Comparison of ENCODE assay signal across 10 mouse cellular contexts in genomic region chr5:151047488-151047887, GRCm38 (mm10).
A peak's percentile ranks its signal among the peaks of the same experiment; 100 is the strongest.
DNase-seq lines count a peak whose midpoint lies in the region; ATAC-seq and TF ChIP-seq lines count a peak whose summit lies in the region.
"Had no signal": no experiment of that assay in that cellular context is flagged by ENCODE, and none has a peak within 500 bp of the region (broad histone marks: within the 10 kb centered on the region; RNA-seq: fewer than 3 reads in every experiment).

No protein-coding gene starts in this region.

- no peak for TF ChIP-seq EP300 in stomach, postnatal 0 days (optimal IDR thresholded peaks at IDR 0.05)

- H3K4me3 ChIP-seq in layer of hippocampus, adult 2 months = no peak overlapping the region
- H3K4me3 ChIP-seq in heart, embryonic 15.5 days = no peak overlapping the region
- no peak overlapping the region for H3K4me3 ChIP-seq in limb, embryonic 11.5 days (ENCODE audit: low read depth, low read length)
- no peak overlapping the region for H3K4me3 ChIP-seq in stomach, postnatal 0 days (ENCODE audit: low read depth, low read length)
- no peak overlapping the region for H3K4me3 ChIP-seq in forebrain, embryonic 11.5 days (ENCODE audit: low read depth, low read length)
- H3K4me3 ChIP-seq: forebrain, embryonic 12.5 days; megakaryocyte, embryonic 14.5 days had no signal

- peaks cover 7% of the 10 kb centered on the region for H3K36me3 ChIP-seq in heart, embryonic 15.5 days
- peaks cover 2% of the 10 kb centered on the region; the same call in 1 of the 2 replicates for H3K36me3 ChIP-seq in limb, embryonic 11.5 days (ENCODE audit: control insufficient read depth, insufficient read depth, low read length)
- H3K36me3 ChIP-seq in stomach, postnatal 0 days (ENCODE audit: control insufficient read depth, insufficient read depth, low read length) = peaks cover 42% of the 10 kb centered on the region
- H3K36me3 ChIP-seq in forebrain, embryonic 11.5 days (ENCODE audit: control insufficient read depth, insufficient read depth, low read length) = no peaks in the 10 kb centered on the region
- H3K36me3 ChIP-seq: forebrain, embryonic 12.5 days had no signal

- H3K9ac ChIP-seq in heart, embryonic 15.5 days = no peak overlapping the region
- H3K9ac ChIP-seq in limb, embryonic 11.5 days (ENCODE audit: low read length) = 0 out of 2 replicates have a peak overlapping the region, but pooled peaks have one; percentile 17
- H3K9ac ChIP-seq in stomach, postnatal 0 days (ENCODE audit: low read length) = no peak overlapping the region
- H3K9ac ChIP-seq in forebrain, embryonic 11.5 days (ENCODE audit: low read length) = no peak overlapping the region
- H3K9ac ChIP-seq: forebrain, embryonic 12.5 days had no signal

- WGBS in heart, embryonic 15.5 days = 67% methylated on average over 12 of the region's 12 CpGs
- WGBS in limb, embryonic 11.5 days = 52% methylated on average over 12 of the region's 12 CpGs
- WGBS in stomach, postnatal 0 days = 67% methylated on average over 12 of the region's 12 CpGs
- WGBS in forebrain, embryonic 11.5 days = 86% methylated on average over 12 of the region's 12 CpGs

- H3K27me3 ChIP-seq in heart, embryonic 15.5 days = no peaks in the 10 kb centered on the region
- H3K27me3 ChIP-seq in limb, embryonic 11.5 days (ENCODE audit: control insufficient read depth, insufficient read depth, low read length) = no peaks in the 10 kb centered on the region
- H3K27me3 ChIP-seq in stomach, postnatal 0 days (ENCODE audit: control insufficient read depth, insufficient read depth, low read length) = no peaks in the 10 kb centered on the region
- no peaks in the 10 kb centered on the region for H3K27me3 ChIP-seq in forebrain, embryonic 11.5 days (ENCODE audit: control insufficient read depth, insufficient read depth, low read length)
- H3K27me3 ChIP-seq: forebrain, embryonic 12.5 days; megakaryocyte, embryonic 14.5 days had no signal

- DNase-seq in layer of hippocampus, adult 2 months (ENCODE audit: low spot score in 2 of 2) = no peak
- no peak for DNase-seq in layer of hippocampus, postnatal 10 days (ENCODE audit: low spot score in 2 of 2)
- no peak for DNase-seq in limb, embryonic 11.5 days (ENCODE audit: low spot score)
- no peak for DNase-seq in stomach, postnatal 0 days (ENCODE audit: low spot score)
- DNase-seq in spleen, postnatal 10 days (ENCODE audit: low spot score in 2 of 2) = no peak
- no peak for DNase-seq in forebrain, embryonic 11.5 days (ENCODE audit: low spot score)
- DNase-seq: cerebellum, postnatal 36 days had no signal

- ATAC-seq in heart, embryonic 15.5 days (replicated peaks; ENCODE audit: insufficient number of reproducible peaks, insufficient read depth, low FRiP score, low read depth) = 0 out of 2 replicates have a peak, but pooled peaks have one; percentile 31
- no peak for ATAC-seq in limb, embryonic 11.5 days (ENCODE audit: insufficient number of reproducible peaks, low FRiP score, low TSS enrichment, low read depth)
- ATAC-seq in stomach, postnatal 0 days (ENCODE audit: low FRiP score, low TSS enrichment) = no peak
- ATAC-seq in forebrain, embryonic 11.5 days (replicated peaks; ENCODE audit: low FRiP score) = no peak

- TF ChIP-seq CTCF in layer of hippocampus, adult 2 months (conservative IDR thresholded peaks at IDR 0.05) = no peak
- TF ChIP-seq CTCF in stomach, postnatal 0 days (IDR thresholded peaks at IDR 0.05; ENCODE audit: low read depth) = no peak

- H3K27ac ChIP-seq in layer of hippocampus, adult 2 months = peak overlapping the region; percentile 48; the same call in 1 of the 2 replicates
- peak overlapping the region; percentile 16 for H3K27ac ChIP-seq in heart, embryonic 15.5 days
- H3K27ac ChIP-seq in limb, embryonic 11.5 days (replicated peaks; ENCODE audit: low read depth, low read length) = no peak overlapping the region
- H3K27ac ChIP-seq in stomach, postnatal 0 days (replicated peaks) = peak overlapping the region; percentile 45; the same call in 1 of the 2 replicates
- H3K27ac ChIP-seq in forebrain, embryonic 11.5 days (ENCODE audit: low read depth, low read length) = no peak overlapping the region
- H3K27ac ChIP-seq: forebrain, embryonic 12.5 days had no signal

- peaks cover 18% of the 10 kb centered on the region for H3K4me1 ChIP-seq in heart, embryonic 15.5 days (replicated peaks)
- peaks cover 4% of the 10 kb centered on the region; the same call in 1 of the 2 replicates for H3K4me1 ChIP-seq in limb, embryonic 11.5 days (ENCODE audit: control insufficient read depth, insufficient read depth, low read length)
- H3K4me1 ChIP-seq in stomach, postnatal 0 days (replicated peaks; ENCODE audit: control insufficient read depth, insufficient read depth) = no peaks in the 10 kb centered on the region
- H3K4me1 ChIP-seq in forebrain, embryonic 11.5 days (replicated peaks; ENCODE audit: control insufficient read depth, insufficient read depth, low read length) = no peaks in the 10 kb centered on the region
- H3K4me1 ChIP-seq: forebrain, embryonic 12.5 days; megakaryocyte, embryonic 14.5 days had no signal

- no peaks in the 10 kb centered on the region for H3K9me3 ChIP-seq in heart, embryonic 15.5 days (replicated peaks)
- H3K9me3 ChIP-seq in limb, embryonic 11.5 days (ENCODE audit: control insufficient read depth, low read length) = no peaks in the 10 kb centered on the region
- no peaks in the 10 kb centered on the region for H3K9me3 ChIP-seq in stomach, postnatal 0 days (ENCODE audit: control insufficient read depth, low read length)
- no peaks in the 10 kb centered on the region for H3K9me3 ChIP-seq in forebrain, embryonic 11.5 days (ENCODE audit: control insufficient read depth, low read length)
- H3K9me3 ChIP-seq: forebrain, embryonic 12.5 days had no signal

- no peak overlapping the region for H3K4me2 ChIP-seq in heart, embryonic 15.5 days
- no peak overlapping the region for H3K4me2 ChIP-seq in limb, embryonic 11.5 days (ENCODE audit: low read depth, severe bottlenecking)
- H3K4me2 ChIP-seq in stomach, postnatal 0 days (replicated peaks; ENCODE audit: low read depth) = no peak overlapping the region
- no peak overlapping the region for H3K4me2 ChIP-seq in forebrain, embryonic 11.5 days (ENCODE audit: low read depth, low read length, severe bottlenecking)
- H3K4me2 ChIP-seq: forebrain, embryonic 12.5 days had no signal

Comparison
In these comparisons a context has a peak if more than half of its experiments do, and no peak if none do; other contexts are left out.
1. H3K27ac ChIP-seq: peak in layer of hippocampus, adult 2 months (single experiment), heart, embryonic 15.5 days (single experiment) and stomach, postnatal 0 days (single experiment); none in limb, embryonic 11.5 days (single experiment) and forebrain, embryonic 11.5 days (single experiment).